Mouse (Mus musculus): ENCODE measurements around the gene Ptgir. TPM values are rescaled to one million over a fixed set of nuclear protein-coding genes. Genes with fewer than 3 reads are reported as not detected.

The Ptgir gene
- polyA plus RNA-seq, 1 experiment from 2014 or later = 0.76 TPM

DNA sequence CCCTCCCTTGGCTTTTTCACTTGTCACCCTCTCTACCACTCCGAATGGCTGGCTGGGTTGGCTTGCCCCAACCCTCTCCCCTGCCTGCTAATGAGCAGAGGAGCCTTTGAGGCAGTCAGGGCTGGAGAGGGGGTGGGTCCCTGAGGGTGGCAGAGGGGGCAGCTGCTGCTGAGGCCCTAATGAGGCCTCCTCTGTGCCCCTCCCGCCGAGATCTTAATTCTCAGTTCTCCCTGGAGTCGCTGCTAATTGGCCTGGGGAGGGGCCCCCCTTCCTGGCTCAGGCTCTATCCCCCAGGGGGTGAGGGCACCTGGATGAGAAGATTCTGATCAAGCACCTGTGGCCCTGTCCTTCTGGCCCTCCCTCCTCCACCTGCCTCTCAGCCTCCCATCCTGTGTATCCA, 12.0 kb upstream of the Ptgir start:
- no peak overlapping the region for H3K4me3 ChIP-seq (ENCODE audit: low read depth, low read length)
- DNase-seq (ENCODE audit: low spot score) (no peak), ATAC-seq (ENCODE audit: insufficient read depth, low FRiP score, low TSS enrichment) (no peak)

DNA sequence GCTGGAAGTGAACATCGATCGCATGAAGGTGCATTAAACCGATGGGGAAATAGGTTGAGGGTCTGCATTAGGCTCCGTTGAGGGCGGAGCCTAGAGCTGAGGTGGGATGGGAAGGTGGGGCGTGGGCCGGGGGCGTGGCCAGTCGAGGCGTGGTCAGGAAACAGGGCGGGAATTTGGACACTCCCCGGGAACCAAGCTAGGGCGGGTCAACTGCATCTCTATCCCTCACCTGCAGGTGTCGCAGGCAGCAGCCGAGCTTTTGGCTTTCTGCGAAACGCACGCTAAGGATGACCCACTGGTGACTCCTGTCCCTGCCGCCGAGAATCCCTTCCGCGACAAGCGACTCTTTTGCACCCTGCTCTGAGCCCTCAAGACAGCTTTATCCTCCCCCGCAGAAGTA, 11.3 kb upstream of the Ptgir start:
- Histone ChIP-seq H3K9ac (ENCODE audit: low read length) (0 out of 2 replicates have a peak overlapping the region, but pooled peaks have one; percentile 26), H3K4me2 (ENCODE audit: low read depth) (peak overlapping the region; percentile 49), H3K27ac (ENCODE audit: low read depth, low read length) (no peak overlapping the region), H3K27me3 (ENCODE audit: control insufficient read depth, insufficient read depth, low read length) (peaks cover 21% of the 10 kb centered on the region), H3K4me1 (ENCODE audit: control insufficient read depth, insufficient read depth, low read length) (peaks cover 30% of the 10 kb centered on the region), H3K4me3 (ENCODE audit: low read depth, low read length) (peak overlapping the region; percentile 20; the same call in 1 of the 2 replicates), H3K36me3 (ENCODE audit: control insufficient read depth, insufficient read depth, low read length) (no peaks in the 10 kb centered on the region), H3K9me3 (ENCODE audit: control insufficient read depth, low read length) (no peaks in the 10 kb centered on the region)
- ATAC-seq (ENCODE audit: insufficient read depth, low FRiP score, low TSS enrichment) (peak; percentile 58), DNase-seq (ENCODE audit: low spot score) (peak; percentile 86)
- WGBS = under 1% methylated on average over 24 of the region's 24 CpGs

More for the DNA sequence above, 12.0 kb upstream of the Ptgir start:
- H3K4me2 ChIP-seq (ENCODE audit: low read depth) = no peak overlapping the region
- H3K27ac ChIP-seq (ENCODE audit: low read depth, low read length) = no peak overlapping the region
- H3K9ac ChIP-seq (ENCODE audit: low read length) = no peak overlapping the region
- no peaks in the 10 kb centered on the region for H3K9me3 ChIP-seq (ENCODE audit: control insufficient read depth, low read length)
- H3K27me3 ChIP-seq (ENCODE audit: control insufficient read depth, insufficient read depth, low read length) = peaks cover 21% of the 10 kb centered on the region
- H3K36me3 ChIP-seq (ENCODE audit: control insufficient read depth, insufficient read depth, low read length) = no peaks in the 10 kb centered on the region
- whole genome bisulfite sequencing = 2% methylated on average over 4 of the region's 4 CpGs
- H3K4me1 ChIP-seq (ENCODE audit: control insufficient read depth, insufficient read depth, low read length) = peaks cover 30% of the 10 kb centered on the region

DNA sequence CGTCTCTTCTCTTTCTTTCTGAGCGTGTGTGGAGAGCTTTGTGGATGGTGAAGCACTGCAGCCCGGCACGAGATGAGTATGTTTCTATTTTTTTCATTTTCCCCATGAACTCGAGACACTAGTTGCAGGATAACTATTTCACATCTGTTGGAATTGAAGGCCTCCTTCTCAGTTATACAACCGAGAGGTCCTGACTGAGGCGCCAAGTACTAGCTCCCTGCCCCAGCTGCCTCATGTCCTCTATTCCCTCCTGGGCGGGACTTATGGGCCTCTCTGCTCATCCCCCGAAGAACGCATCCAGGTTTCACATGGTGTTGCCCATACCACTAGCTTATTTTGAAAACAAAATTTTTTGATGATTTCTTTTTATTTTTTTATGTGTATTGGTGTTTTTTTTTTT, 10.8 kb upstream of the Ptgir start:
- Histone ChIP-seq H3K9me3 (ENCODE audit: control insufficient read depth, low read length) (no peaks in the 10 kb centered on the region), H3K36me3 (ENCODE audit: control insufficient read depth, insufficient read depth, low read length) (no peaks in the 10 kb centered on the region), H3K27me3 (ENCODE audit: control insufficient read depth, insufficient read depth, low read length) (peaks cover 21% of the 10 kb centered on the region), H3K4me1 (ENCODE audit: control insufficient read depth, insufficient read depth, low read length) (peaks cover 29% of the 10 kb centered on the region), H3K4me3 (ENCODE audit: low read depth, low read length) (peak overlapping the region; percentile 20; the same call in 1 of the 2 replicates), H3K9ac (ENCODE audit: low read length) (0 out of 2 replicates have a peak overlapping the region, but pooled peaks have one; percentile 26), H3K4me2 (ENCODE audit: low read depth) (peak overlapping the region; percentile 49), H3K27ac (ENCODE audit: low read depth, low read length) (no peak overlapping the region)
- WGBS = 26% methylated on average over 10 of the region's 10 CpGs
- no peak for DNase-seq (ENCODE audit: low spot score)
- no peak for ATAC-seq (ENCODE audit: insufficient read depth, low FRiP score, low TSS enrichment)

DNA sequence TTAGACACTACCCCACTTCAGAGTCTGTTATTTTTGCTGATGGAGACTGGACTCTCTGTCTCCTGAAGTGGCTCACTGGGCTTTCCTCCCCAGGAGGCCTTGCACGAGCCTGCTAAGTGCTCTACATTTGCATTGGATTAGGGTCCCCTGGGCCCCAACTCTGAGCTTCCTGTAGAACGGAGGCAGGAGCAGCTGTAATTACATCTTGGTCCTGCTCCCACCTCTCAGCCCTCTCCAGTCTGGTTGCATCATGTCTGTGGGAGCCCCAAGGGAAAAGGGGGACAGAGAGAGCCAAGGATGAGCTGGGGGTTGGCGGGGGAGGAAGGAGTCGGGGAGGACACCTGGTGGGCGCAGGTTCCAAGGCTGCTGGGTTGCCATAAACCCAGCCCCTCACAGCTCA, 5.8 kb upstream of the Ptgir start:
- no peak overlapping the region for H3K27ac ChIP-seq (ENCODE audit: low read depth, low read length)
- H3K4me3 ChIP-seq (ENCODE audit: low read depth, low read length) = no peak overlapping the region
- H3K4me2 ChIP-seq (ENCODE audit: low read depth) = no peak overlapping the region
- H3K9ac ChIP-seq (ENCODE audit: low read length) = no peak overlapping the region
- H3K36me3 ChIP-seq (ENCODE audit: control insufficient read depth, insufficient read depth, low read length) = no peaks in the 10 kb centered on the region
- ATAC-seq (ENCODE audit: insufficient read depth, low FRiP score, low TSS enrichment) = no peak
- no peaks in the 10 kb centered on the region for H3K9me3 ChIP-seq (ENCODE audit: control insufficient read depth, low read length)
- H3K27me3 ChIP-seq (ENCODE audit: control insufficient read depth, insufficient read depth, low read length) = no peaks in the 10 kb centered on the region
- 17% methylated on average over 5 of the region's 5 CpGs for WGBS
- DNase-seq (ENCODE audit: low spot score) = no peak
- peaks cover under 1% of the 10 kb centered on the region; the same call in 1 of the 2 replicates for H3K4me1 ChIP-seq (ENCODE audit: control insufficient read depth, insufficient read depth, low read length)

DNA sequence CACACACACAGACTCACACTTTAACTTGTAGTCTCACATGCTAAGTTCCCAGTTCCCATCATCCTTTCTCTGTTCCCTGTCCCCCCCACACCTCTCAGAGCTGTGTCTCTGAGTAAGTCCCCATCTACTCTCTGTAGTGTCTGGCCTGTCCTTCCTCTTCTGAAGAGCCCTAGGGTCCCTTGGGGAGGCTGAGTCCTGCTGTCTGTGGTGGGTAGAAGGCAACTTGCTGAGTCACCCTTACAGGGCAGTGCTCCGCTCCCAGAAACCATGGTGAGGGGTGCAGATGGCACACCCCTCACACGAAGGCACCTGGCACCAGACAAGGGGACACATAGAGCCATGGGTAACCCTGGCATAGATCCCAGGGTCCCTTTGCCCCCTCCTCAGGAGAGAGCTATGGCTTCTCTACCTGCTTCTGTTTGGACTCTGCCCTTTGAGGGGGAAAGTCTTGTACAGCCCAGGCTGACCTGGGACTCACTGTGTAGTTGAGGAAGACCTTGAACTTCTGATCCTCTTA, 2.8 kb upstream of the Ptgir start:
- no peaks in the 10 kb centered on the region for H3K9me3 ChIP-seq (ENCODE audit: control insufficient read depth, low read length)
- H3K9ac ChIP-seq (ENCODE audit: low read length) = no peak overlapping the region
- H3K27me3 ChIP-seq (ENCODE audit: control insufficient read depth, insufficient read depth, low read length) = no peaks in the 10 kb centered on the region
- H3K4me3 ChIP-seq (ENCODE audit: low read depth, low read length) = no peak overlapping the region
- DNase-seq (ENCODE audit: low spot score) (no peak), ATAC-seq (ENCODE audit: insufficient read depth, low FRiP score, low TSS enrichment) (no peak)
- H3K4me2 ChIP-seq (ENCODE audit: low read depth) = no peak overlapping the region
- H3K36me3 ChIP-seq (ENCODE audit: control insufficient read depth, insufficient read depth, low read length) = no peaks in the 10 kb centered on the region
- no peaks in the 10 kb centered on the region for H3K4me1 ChIP-seq (ENCODE audit: control insufficient read depth, insufficient read depth, low read length)
- WGBS = 67% methylated on average over 2 of the region's 2 CpGs
- no peak overlapping the region for H3K27ac ChIP-seq (ENCODE audit: low read depth, low read length)

DNA sequence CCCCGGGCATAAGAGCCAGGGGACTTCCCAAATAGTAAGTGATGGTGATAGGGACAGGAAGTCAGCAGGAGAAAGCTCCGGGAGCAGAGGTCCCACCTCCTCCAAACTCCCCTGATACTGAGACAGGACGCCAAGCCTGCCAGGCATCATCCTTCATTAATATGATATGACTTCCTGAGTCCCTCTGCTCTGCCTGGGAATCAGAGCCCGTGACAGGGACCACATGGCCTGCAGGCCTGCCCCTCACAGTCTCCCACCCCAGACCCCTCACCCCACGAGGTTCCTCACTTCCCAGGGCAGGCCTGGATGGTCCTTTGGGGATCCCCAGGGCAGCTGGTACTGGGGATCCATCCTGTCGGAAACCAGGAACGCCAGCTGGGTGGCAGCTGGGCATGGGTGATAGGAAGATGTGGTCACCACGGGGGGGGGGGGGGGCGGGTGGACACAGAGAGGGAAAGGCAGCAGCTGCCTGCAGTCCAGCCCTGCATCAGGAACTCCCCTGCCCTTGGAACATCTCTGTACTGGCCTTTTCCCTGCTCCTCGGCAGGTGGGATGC, 2.1 kb upstream of the Ptgir start:
- H3K4me1 ChIP-seq (ENCODE audit: control insufficient read depth, insufficient read depth, low read length) = no peaks in the 10 kb centered on the region
- H3K36me3 ChIP-seq (ENCODE audit: control insufficient read depth, insufficient read depth, low read length) = no peaks in the 10 kb centered on the region
- no peak overlapping the region for H3K4me2 ChIP-seq (ENCODE audit: low read depth)
- no peak overlapping the region for H3K4me3 ChIP-seq (ENCODE audit: low read depth, low read length)
- no peak for DNase-seq (ENCODE audit: low spot score)
- WGBS = 66% methylated on average over 8 of the region's 10 CpGs
- no peak for ATAC-seq (ENCODE audit: insufficient read depth, low FRiP score, low TSS enrichment)
- H3K9me3 ChIP-seq (ENCODE audit: control insufficient read depth, low read length) = no peaks in the 10 kb centered on the region
- H3K9ac ChIP-seq (ENCODE audit: low read length) = no peak overlapping the region
- no peak overlapping the region for H3K27ac ChIP-seq (ENCODE audit: low read depth, low read length)
- no peaks in the 10 kb centered on the region for H3K27me3 ChIP-seq (ENCODE audit: control insufficient read depth, insufficient read depth, low read length)

DNA sequence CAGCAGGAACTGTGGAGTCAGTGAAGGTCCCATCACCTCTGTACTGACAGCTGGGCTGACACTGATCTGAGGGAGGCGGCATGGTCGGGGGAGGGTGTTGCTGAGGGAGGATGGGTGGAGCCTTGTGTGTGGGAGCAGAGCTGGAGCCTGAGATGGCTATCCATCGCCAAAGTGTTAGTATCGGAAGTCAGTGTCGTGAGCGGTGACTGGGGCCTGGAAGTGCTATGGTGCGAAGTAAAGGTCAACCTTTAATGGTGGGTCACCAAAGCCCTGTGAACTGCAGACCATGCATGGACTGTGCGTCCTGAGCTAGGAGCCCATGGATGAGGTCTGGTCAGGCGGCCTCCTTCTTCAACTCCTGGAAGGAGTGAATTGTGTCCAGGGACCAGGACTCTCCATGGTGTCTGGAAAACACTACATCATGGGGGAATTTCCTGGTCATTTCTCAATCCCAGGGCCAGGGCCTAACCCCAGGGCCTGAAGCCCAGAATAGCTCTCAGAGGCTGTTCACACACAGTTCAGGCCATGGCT, 734 bp upstream of the Ptgir start:
- Histone ChIP-seq H3K27me3 (ENCODE audit: control insufficient read depth, insufficient read depth, low read length) (no peaks in the 10 kb centered on the region), H3K9me3 (ENCODE audit: control insufficient read depth, low read length) (no peaks in the 10 kb centered on the region), H3K4me3 (ENCODE audit: low read depth, low read length) (no peak overlapping the region), H3K4me2 (ENCODE audit: low read depth) (no peak overlapping the region), H3K9ac (ENCODE audit: low read length) (no peak overlapping the region), H3K27ac (ENCODE audit: low read depth, low read length) (no peak overlapping the region), H3K36me3 (ENCODE audit: control insufficient read depth, insufficient read depth, low read length) (no peaks in the 10 kb centered on the region), H3K4me1 (ENCODE audit: control insufficient read depth, insufficient read depth, low read length) (no peaks in the 10 kb centered on the region)
- ATAC-seq (ENCODE audit: insufficient read depth, low FRiP score, low TSS enrichment) = no peak
- 39% methylated on average over 9 of the region's 9 CpGs for WGBS
- DNase-seq (ENCODE audit: low spot score) = no peak

DNA sequence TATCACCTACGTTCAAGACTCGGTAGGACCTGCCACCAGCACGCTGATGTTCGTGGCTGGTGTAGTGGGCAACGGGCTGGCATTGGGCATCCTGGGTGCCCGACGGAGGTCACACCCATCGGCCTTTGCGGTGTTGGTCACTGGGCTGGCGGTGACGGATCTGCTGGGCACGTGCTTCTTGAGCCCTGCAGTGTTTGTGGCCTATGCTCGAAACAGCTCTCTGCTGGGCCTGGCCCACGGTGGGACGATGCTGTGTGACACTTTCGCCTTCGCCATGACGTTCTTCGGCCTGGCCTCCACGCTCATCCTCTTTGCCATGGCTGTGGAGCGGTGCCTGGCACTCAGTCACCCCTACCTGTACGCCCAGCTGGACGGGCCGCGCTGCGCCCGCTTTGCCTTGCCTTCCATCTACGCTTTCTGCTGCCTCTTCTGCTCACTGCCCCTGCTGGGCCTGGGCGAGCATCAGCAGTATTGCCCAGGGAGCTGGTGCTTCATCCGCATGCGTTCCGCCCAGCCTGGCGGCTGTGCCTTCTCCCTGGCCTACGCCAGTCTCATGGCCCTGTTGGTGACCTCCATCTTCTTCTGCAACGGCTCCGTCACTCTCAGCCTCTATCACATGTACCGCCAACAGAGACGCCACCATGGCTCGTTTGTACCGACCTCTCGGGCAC, 734 bp downstream of the Ptgir start:
- H3K4me1 ChIP-seq (ENCODE audit: control insufficient read depth, insufficient read depth, low read length) = no peaks in the 10 kb centered on the region
- H3K9me3 ChIP-seq (ENCODE audit: control insufficient read depth, low read length) = no peaks in the 10 kb centered on the region
- H3K4me2 ChIP-seq (ENCODE audit: low read depth) = no peak overlapping the region
- no peak overlapping the region for H3K27ac ChIP-seq (ENCODE audit: low read depth, low read length)
- no peak for ATAC-seq (ENCODE audit: insufficient read depth, low FRiP score, low TSS enrichment)
- H3K4me3 ChIP-seq (ENCODE audit: low read depth, low read length) = no peak overlapping the region
- H3K27me3 ChIP-seq (ENCODE audit: control insufficient read depth, insufficient read depth, low read length) = no peaks in the 10 kb centered on the region
- no peaks in the 10 kb centered on the region for H3K36me3 ChIP-seq (ENCODE audit: control insufficient read depth, insufficient read depth, low read length)
- H3K9ac ChIP-seq (ENCODE audit: low read length) = no peak overlapping the region
- DNase-seq (ENCODE audit: low spot score) = no peak
- 92% methylated on average over 41 of the region's 41 CpGs for WGBS

DNA sequence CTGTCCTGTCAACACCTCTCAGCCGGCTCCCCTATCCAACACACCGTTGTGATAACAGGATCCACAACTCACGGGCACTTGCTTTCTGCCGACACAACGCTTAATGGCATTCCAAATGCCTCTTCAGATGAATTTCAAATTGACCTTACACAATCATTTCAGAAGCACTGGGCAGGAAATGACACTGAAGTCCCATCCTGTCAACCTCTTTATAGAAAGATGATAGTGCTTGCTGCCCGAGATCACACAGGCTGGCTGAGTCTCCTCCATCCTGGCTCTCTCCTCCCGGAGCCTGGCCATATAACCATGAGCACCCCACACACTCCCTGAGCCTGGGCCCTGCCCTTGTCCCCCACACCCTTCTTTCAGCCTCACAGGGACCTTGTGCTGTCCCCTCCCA, 1.6 kb downstream of the Ptgir start:
- no peak overlapping the region for H3K4me3 ChIP-seq (ENCODE audit: low read depth, low read length)
- no peaks in the 10 kb centered on the region for H3K4me1 ChIP-seq (ENCODE audit: control insufficient read depth, insufficient read depth, low read length)
- H3K36me3 ChIP-seq (ENCODE audit: control insufficient read depth, insufficient read depth, low read length) = no peaks in the 10 kb centered on the region
- H3K9me3 ChIP-seq (ENCODE audit: control insufficient read depth, low read length) = no peaks in the 10 kb centered on the region
- H3K27ac ChIP-seq (ENCODE audit: low read depth, low read length) = no peak overlapping the region
- ATAC-seq (ENCODE audit: insufficient read depth, low FRiP score, low TSS enrichment) (no peak), DNase-seq (ENCODE audit: low spot score) (no peak)
- no peaks in the 10 kb centered on the region for H3K27me3 ChIP-seq (ENCODE audit: control insufficient read depth, insufficient read depth, low read length)
- H3K4me2 ChIP-seq (ENCODE audit: low read depth) = no peak overlapping the region
- H3K9ac ChIP-seq (ENCODE audit: low read length) = no peak overlapping the region; the same call in 1 of the 2 replicates
- 79% methylated on average over 7 of the region's 7 CpGs for WGBS
